In the genomic region with DNA sequence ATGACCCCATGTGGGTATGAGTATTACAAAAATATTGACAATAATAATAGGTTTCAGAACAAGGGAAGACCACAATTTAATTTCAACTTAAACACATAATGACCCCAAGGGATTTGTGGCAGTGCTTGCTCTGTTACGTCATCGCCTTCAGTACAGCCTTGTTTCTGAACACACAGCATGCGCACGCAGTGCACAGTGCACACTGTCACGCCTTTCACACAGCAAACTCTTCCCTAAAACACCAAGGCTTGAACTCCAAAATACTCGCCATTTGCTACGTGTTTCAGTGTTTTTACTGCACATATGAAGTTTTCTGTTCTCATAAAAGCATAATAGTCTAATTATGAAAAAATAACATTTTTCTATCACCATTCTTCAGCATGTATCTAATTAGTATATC, we compare ENCODE assay signal across 25 mouse cellular contexts. TPM values are rescaled to one million over a fixed set of nuclear protein-coding genes. Genes with fewer than 3 reads are reported as not detected.
"Had no signal": no experiment of that assay in that cellular context is flagged by ENCODE, and none has a peak within 500 bp of the region (broad histone marks: within the 10 kb centered on the region; RNA-seq: fewer than 3 reads in every experiment).

No protein-coding gene starts in this region.

- H3K9ac ChIP-seq: liver, embryonic 15.5 days; liver, postnatal 0 days; lung, embryonic 15.5 days; midbrain, embryonic 13.5 days; neural tube, embryonic 13.5 days; neural tube, embryonic 15.5 days had no signal

- H3K9me3 ChIP-seq: liver, embryonic 15.5 days; lung, embryonic 15.5 days; megakaryocyte, embryonic 14.5 days; midbrain, embryonic 13.5 days; neural tube, embryonic 13.5 days; neural tube, embryonic 15.5 days had no signal

- H3K4me3 ChIP-seq: liver, embryonic 15.5 days; lung, embryonic 15.5 days; megakaryocyte, embryonic 14.5 days; midbrain, embryonic 13.5 days; myocyte; neural tube, embryonic 13.5 days; neural tube, embryonic 15.5 days had no signal

- H3K27me3 ChIP-seq: liver, embryonic 15.5 days; lung, embryonic 15.5 days had no signal

- ATAC-seq: liver, postnatal 0 days; lung, postnatal 0 days; midbrain, embryonic 13.5 days; midbrain, embryonic 16.5 days had no signal

- DNase-seq: liver, postnatal 0 days; lung, adult 2 months; lung, postnatal 14 days; lung, postnatal 36 days; right cerebral cortex, postnatal 14 days; thymus, adult 18-20 months; thymus, postnatal 14 days; thymus, postnatal 36 days had no signal

- H3K4me2 ChIP-seq: liver, embryonic 15.5 days; lung, embryonic 15.5 days; midbrain, embryonic 11.5 days; midbrain, embryonic 13.5 days; neural tube, embryonic 13.5 days; neural tube, embryonic 15.5 days had no signal

- H3K36me3 ChIP-seq: liver, embryonic 15.5 days; lung, embryonic 15.5 days; midbrain, embryonic 13.5 days; neural tube, embryonic 13.5 days; neural tube, embryonic 15.5 days had no signal

- H3K4me1 ChIP-seq: liver, embryonic 15.5 days; lung, embryonic 15.5 days; megakaryocyte, embryonic 14.5 days; midbrain, embryonic 13.5 days; neural tube, embryonic 13.5 days; neural tube, embryonic 15.5 days had no signal

- H3K27ac ChIP-seq: liver, embryonic 15.5 days; lung, embryonic 15.5 days; macrophage; midbrain, embryonic 13.5 days; neural tube, embryonic 13.5 days; neural tube, embryonic 15.5 days had no signal

RNA-seq across cellular contexts. Expression of a gene that starts 1.0 kb away (rescaled TPM):
- polyA plus RNA-seq: macrophage had no signal

RNA-seq across cellular contexts. Expression of a gene that starts 14.7 kb away (rescaled TPM):
- total RNA-seq: megakaryocyte progenitor cell, adult 5-6 weeks had no signal
- polyA plus RNA-seq: liver, embryonic 15.5 days; liver, postnatal 0 days; lung, adult 2 months; lung, embryonic 15.5 days; lung, postnatal 0 days; macrophage; midbrain, embryonic 11.5 days; midbrain, embryonic 13.5 days; midbrain, embryonic 16.5 days; myocyte; neural tube, embryonic 11.5 days; neural tube, embryonic 13.5 days; neural tube, embryonic 15.5 days; spleen, adult 2 months; stomach, embryonic 14.5 days; stomach, embryonic 16.5 days; thymus, postnatal 0 days had no signal
